Mouse (Mus musculus) liver, postnatal 0 days (tissue): Measurements from ENCODE around the gene Guk1.

ENCODE experiments used
- CTCF ChIP-seq: sonication (generic); IDR thresholded peaks from 2 replicates; pipeline ENCODE4 v1.5.1; 2016; ENCODE audit warnings: antibody characterized with exemption, low read depth
- EP300 ChIP-seq: IDR thresholded peaks from 2 replicates; pipeline ENCODE4 v1.6.1; 2016; ENCODE audit warnings: antibody characterized with exemption, low read depth, mild to moderate bottlenecking

DNA sequence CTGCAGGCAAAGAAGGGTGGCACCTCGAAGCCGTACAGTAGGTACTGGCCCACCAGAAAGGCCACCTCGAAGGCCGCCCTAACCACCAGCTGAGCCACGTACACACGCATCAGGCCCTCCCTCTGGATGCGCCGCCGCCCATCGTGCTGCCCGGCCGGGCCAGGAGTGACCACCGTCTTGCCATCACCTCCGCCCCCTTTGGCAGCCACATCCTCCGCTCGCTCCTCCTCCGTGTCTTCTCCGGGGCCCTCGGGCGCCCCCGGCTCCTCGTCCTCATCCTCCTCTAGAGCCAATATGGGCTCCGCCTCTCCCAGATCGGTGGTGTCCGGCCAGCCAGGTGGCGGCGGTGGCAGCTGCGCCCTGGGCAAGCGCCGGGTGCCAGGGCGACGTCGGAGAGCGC lies 15.1 kb downstream of the Guk1 start:
- TF ChIP-seq EP300 = no peak
- TF ChIP-seq CTCF = no peak
